Mouse (Mus musculus) spleen, postnatal 10 days (tissue): ENCODE measurements around the gene Sh3rf3.

ENCODE experiments used
- DNase-seq, 2 experiments: peaks; one replicate each; pipeline ENCODE4 v3.0.0; 2021 to 2022; ENCODE audit warnings: low spot score in 2 of 2

Gene Sh3rf3

DNA sequence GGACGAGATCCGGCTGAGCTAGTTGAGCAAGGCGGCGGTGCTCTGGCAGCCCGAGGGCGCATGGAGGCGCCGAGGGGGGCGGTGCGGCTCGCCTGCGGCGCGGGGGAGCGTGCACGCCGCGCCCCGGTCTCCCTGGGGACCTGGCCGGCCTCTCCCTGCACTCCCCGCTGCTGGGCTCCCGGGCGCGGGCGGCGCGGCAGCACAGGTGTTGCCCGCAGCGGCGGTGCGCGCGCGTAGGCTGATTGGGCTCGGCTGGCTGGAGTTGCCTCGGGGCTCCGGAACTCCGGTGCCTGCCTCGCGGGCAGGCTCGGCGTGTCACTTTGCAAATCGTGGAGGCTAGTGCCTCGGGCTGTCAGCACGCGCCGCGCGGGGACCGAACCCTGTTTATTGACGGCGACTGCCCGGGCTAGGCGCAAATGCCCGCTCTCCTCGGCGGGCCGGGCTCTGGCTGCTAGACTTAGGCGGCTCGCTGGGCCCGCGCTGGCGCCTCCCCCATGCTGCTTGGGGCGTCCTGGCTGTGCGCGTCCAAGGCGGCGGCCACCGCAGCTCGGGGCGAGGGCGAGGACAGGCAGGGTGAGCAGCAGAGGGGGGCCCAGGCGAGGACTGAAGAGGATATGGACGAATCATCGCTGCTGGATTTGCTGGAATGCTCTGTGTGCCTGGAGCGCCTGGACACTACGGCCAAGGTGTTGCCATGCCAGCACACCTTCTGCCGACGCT lies at the start of gene Sh3rf3:
TSS of gene Sh3rf3 (plus strand) at position 279 of the 720 bp plus-strand sequence.
- DNase-seq: peak in 1 of 2 experiments; percentile 17

DNA sequence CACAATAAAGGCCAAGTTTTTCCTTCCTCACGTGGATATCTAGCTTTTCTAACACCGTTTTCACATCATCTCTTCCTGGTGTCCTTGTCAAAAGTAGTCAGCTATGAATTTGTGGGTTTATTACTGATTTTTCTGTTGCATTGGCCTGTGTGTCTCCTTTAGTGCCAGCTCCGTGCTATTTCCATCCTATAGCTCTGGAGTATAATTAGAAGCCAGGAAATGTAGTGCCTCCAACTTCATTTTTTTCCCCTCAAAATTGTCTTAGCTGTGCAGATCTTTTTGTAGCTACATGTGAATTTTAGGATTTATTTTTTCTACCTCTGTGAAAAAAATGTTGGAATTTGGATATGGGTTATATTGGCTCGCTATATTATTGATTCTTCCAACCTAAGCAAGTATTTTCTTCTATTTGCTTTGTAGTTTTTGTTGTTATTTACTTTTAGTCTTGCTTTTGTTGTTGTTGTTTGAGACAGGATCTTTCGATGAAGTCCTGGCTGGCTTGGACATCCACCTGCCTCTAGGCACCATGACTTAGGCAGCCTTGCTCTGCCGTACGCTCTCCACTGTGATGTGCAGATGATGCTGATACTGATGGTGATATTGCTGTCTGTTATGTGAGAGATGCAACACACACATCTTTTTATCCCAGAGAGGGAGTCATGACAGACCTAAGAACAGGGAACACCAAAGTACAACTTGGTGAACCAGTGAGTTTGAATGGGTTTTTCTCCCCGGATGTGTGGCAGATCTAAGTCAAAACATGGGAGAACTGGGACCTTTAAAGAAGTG lies 24.5 kb upstream of the Sh3rf3 start:
- no peak for DNase-seq

DNA sequence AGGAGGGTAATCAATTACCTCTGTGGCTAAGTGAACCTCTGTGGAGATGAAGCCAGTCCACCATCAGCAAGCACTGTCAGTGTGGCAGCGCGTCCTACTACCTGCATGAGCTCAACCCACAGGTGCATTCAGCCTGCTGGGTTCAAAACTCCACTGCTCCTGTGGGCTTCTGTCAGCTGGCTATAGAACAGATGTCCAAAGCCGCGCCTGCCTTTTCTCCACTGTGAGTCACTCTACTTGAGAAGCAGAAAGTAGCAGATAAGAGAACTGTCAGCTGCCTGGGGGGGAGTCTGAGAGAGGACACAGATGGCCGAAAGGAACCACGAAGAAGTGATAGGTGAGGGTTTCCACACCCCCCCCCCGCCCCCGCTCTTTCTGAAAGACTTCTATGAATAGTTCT lies 15.6 kb upstream of the Sh3rf3 start:
- no peak for DNase-seq

DNA sequence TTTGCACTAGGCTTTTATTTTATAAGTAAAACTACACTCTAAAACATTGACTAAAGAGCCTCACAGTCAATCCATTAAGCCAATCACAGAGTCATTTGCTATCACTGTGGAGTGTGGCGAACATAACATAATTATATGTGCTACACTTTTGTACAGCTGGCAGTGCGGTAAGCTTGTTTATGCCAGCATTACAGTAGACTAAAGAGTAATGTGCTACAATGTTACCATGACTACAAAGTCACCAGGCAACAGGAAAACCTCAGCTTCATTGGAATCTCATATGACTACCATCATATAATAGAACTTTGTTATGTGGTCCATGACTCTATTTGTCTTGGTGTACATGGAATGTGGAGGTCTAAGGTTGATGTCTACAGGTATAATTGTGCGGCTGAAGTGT lies 15.0 kb upstream of the Sh3rf3 start:
- no peak for DNase-seq

DNA sequence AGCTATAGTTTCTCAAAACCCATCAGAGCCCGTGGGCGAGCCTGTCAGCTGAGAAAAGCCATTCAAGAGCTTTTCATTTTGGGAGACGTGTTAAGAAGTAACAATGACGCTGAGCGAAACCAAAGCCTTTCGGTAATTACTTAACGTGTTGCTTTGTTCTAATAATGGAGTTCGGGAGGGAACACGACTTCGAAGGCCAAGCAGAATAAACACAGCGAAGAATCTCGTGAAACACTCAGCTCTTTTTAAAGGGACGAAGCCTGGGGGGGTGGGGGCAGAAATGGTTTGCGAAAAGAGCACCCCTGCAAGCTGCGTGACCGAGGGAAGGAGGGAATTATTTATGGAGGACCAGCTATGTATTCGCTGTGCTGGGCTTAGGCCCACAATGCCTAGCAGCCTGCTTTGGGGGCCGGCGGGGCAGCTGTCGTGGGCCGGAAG lies 12.1 kb upstream of the Sh3rf3 start:
- DNase-seq: no peak

DNA sequence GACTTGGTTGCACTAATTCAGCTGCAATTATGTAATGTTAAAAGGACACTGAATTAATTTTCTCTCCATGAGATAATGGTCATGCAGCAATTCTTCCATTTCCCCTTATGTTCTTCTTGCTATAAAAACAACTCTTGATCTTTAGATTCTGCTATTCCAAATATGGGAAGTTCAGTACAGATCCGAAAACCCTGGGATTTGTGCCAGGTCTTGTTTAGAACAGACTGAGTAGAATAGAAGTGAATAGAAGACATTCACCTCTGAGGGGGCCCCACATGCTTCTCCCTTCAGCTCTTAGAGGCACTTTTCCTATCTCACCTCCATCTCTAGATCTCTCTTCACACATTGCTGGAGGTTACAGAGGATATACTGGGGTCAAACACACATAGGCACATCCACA lies 10.8 kb upstream of the Sh3rf3 start:
- DNase-seq: no peak

DNA sequence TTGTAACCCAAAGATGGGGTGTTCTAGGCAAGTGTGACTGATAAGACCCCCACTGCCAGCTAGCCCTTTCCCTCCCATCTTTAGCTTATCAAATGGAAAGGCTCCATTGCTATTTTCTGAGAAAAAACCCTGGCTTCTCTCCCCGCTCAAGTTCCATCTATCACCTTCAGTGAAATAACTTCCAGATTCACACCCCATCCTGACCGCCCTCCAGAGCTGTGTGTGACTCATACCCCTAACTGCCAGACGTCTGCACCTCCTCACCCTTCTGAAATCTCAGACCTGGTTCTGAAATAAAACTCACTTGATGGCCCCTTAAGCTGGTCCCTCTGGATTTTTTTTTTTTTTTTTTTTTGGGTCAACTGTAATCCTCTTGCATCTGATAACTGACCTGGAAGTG lies 5.2 kb upstream of the Sh3rf3 start:
- no peak for DNase-seq

DNA sequence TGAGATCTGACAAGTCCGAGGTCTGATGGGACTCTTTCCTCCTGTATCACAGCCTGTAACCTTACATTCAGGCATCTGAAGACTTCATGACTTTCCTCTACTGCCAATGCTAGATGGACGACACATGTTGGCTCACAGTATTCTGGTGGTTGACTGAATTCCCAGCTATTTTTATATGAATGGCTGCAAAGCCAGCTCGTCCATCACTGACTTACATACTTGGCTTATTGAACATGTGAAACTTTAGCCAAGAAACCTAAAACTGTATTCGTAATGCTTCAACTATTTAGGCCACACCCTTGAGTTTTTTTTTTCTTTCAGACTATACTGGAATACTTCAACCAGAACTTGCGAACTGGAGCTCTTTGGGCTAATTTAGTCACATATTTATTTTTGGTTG lies 3.0 kb upstream of the Sh3rf3 start:
- no peak for DNase-seq

DNA sequence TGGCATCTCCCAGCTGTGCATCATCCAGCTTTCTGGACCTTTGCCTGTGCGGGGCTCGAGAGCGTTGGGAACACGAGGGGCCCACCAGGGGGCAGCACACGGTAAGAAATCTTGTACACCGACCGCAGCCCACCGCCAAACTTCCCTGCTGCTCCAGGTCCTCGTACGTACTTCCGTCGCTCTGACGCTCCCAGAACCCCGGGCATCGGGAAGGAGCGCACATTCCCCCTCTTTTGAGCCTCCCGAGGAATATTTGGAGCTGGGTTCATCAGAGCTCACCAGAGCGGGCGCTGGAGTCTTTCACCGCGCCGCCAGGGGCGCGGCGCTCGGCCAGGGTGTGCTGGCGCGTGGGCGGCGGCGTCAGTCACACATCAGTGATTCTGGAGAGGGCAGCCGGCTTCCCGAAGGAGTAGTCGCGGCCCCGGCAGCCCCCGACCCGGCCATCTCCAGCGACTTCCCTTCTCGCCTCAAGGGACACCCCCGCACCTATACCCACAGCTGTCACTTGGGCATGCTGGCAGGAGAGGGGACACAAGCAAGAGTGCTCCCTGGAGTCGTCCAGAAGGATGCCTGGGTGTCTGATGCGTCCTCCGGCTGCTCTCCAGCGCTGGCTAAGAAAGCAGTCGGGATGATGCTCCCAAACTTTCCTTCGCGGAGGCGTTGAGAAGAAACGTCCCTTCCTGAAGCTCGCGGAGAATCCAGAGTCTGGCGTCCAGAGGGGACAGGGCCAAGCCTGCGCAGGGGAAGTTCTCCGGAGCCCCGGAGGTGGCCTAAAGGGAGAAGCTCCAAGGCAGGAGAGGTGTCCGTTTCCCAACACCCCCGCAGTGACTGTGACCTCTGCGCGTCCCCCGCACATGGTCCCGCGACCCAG lies 714 bp upstream of the Sh3rf3 start:
- peak; percentile 11 to 67 for DNase-seq

DNA sequence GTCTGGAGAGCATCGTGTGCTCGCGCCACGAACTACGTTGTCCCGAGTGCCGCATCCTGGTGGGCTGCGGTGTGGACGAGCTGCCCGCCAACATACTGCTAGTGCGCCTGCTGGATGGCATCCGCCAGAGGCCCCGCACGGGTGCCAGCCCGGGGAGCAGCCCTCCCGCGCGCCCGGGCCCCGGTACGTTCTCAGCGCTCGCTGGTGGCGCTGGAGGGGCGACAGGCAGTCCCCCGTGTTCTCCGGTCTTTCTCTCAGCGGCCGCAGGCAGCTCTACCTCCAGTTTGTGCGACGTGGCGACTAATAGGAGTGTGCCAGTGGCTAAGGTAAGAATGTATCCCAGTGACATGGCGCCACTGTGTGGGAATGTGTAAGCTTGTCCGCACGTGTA lies 637 bp downstream of the Sh3rf3 start:
- DNase-seq: no peak

DNA sequence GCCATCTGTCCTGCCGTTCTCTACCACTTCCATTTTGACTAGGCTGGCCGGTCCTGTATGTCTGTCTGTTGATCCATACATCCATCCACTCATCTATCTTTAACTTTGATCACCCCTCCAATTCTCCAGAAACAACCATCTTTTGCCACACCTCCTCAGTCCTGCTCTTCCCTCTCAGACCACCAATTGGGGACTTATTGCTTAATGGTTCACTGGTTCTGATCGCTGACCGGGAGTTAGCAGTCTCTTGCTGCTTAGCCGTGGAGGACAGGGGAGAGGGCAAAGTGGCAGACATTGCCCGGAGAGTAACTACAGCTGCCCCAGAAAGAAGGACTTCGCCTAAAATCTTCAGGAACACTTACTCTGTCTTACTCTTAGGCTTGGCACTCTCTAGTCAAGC lies 1.3 kb downstream of the Sh3rf3 start:
- no peak for DNase-seq

DNA sequence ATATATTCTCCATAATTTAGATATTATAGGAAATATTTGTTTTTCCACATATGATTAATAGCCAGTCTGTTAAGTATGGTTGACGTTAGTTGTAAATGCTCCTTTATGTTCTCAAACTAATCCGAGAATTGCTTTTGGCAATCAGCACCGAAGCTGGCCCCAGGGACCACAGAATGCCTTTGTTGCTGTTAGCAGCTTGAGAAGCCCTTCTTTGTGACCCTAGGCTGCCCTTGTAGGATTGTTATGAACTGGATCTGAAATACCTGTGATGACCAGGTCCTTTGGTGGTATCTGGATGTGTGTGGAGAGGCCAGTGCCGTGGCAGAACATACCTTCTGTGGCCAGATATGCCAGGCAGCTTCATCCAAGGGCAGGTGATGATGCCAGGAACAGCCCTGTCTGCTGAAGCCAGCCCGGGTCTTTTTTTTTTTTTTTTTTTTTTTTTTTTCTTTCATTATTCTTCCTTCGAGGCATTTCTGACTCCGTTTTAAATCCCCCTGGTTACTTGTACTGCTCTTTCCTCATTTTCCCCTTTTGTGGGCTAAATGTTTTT lies 10.9 kb downstream of the Sh3rf3 start:
- no peak for DNase-seq

DNA sequence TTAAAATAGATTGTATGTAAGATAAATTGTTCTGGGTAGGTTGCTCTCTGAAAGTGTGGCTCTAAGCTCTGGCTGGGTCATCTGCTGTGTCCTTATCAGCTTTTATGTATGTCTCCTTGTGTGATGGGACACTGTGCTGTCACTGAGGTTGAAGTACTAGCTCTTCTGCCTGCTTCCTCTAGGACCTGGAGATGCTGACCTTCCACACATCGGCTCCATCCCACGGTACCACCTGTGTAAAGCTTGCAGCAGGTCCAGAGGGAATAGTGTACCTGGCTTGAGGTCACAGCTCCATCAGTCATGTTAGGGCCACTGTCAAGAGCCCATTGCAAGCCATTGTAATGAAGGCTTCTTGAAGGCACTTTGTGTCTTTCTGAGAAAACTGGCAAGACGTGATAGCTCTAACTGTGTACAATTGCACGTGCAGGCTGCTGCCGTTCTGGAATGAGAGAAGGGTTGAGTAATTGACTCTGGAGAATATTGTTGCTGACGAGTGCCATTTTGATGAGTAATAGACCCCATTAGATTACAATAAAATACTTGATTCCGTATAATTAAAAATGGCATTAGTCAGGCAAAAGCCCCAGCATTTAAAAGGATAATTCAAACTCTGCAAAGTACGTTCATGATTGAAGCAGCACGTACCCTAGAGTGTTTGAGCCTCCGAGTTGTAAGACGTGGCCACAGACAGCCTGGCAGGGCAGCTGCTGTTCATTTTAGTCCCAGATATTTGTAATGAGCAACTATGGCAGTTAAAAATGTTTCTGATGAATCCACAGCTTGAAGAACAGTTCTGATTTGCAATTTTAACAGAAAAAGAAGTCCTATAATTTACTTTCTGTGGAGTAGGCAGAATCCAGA lies 16.3 kb downstream of the Sh3rf3 start:
- no peak for DNase-seq

DNA sequence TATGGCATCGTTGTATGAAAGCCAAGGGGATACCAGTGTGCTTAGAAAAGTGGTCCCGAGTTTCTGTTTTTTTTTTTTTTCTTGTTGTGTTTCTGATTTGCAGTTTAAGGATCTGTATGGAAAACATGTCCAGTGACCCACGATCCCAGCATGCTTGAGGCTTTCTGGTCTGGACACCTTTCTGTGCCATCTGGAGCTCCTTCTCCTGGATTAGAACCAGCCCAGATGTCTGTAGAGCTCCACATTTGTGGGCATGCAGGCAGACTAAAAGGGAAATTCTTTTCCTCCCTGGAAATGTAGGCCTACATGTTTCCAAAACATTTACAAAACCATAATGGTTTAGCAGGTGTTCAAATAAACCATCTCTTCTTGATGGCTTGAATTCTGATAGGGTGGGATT lies 20.0 kb downstream of the Sh3rf3 start:
- no peak for DNase-seq

DNA sequence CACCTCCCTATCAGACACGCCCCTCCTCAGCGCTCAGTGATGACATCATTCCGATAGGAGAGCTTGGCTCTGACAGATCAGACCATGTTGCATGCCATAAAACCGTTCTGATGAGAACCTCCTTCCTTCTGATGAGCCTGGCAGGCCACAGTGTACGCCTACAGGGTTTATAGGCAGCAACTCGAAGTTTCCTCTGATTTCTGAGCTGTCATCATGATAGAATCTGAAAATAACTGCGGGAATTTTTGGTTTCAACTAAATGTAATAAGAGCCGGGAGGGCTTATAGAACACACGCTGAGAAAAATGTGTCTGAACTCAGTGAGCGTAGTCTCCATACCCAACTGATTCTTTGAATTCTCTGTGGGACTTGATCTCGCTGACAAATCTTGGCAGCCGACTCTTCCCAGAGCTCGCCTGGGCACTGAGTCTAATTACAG lies 20.6 kb downstream of the Sh3rf3 start:
- no peak for DNase-seq

DNA sequence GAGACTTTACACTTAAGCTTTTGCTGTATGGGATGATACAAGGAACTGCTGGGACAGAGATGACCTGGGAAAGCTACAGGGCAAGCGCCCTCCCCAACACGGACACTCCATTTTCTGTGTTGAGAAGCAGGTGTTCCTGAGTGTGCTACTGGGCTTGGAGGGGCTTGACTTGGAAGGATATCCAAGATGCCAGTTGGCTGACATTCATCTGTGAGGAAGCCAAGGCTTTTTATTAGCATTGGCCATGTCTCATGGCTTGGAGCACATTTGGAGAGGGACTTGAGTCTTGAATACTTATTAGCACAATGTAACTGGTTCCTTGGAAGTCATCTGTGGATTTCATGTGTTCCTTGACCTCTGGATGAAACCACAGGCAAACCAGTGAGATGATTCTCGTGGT lies 23.2 kb downstream of the Sh3rf3 start:
- no peak for DNase-seq

DNA sequence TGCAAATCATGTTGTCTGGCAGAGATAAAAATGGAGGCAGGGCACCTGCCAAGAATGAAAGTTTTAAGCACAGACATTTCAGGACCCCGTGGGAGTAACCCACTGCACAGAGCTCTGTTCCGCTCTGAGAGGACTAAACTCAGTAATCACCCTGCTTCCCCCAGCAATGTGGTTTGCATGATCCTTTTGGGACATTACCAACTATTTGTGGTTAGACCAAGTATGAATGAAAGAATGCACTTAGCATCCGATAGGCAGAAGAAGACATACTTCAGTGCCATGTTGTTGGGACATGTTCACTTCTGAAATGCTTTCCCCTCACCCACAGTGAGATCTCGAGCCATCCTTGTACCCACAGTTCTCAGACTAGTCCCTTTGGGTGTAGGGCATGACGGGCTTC lies 24.3 kb downstream of the Sh3rf3 start:
- DNase-seq: no peak

DNA sequence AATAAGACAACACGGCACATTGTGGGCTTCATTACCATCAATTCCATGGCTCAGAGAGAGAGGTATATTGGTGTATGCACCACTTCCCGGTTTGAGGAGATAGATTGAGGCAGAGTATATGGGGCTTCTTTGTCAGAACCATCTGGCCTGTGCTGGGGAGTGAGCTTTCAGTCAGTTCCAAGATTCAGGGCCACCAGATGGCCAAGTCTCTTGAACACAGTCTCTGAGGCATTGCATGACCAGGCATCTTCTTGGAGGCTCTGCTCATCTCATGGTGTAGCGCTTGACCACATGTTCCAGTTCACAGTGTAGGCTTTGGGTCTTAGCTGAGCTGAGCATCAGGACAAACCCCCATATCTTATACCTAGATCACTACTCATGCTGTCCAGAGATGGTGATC lies 28.8 kb downstream of the Sh3rf3 start:
- DNase-seq: no peak

DNA sequence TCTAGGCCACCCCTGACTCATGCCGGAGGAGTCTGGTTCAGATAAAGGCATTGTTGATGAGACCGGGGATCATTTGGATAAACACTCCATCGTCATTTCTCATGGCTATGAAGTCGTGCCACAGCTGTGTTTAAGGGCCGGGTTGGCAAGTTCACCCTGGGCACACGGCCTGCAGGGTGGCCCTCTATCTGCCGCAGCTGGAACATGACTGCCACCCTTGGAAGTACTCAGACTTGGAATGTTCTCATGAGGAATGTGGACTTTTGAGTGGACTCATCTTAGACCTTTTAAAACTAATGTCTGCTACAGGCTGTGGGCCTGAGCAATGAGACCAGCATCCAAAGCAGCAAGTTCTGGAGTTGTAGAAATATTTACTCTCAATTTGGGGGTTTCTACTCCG lies 29.9 kb downstream of the Sh3rf3 start:
- DNase-seq: no peak

DNA sequence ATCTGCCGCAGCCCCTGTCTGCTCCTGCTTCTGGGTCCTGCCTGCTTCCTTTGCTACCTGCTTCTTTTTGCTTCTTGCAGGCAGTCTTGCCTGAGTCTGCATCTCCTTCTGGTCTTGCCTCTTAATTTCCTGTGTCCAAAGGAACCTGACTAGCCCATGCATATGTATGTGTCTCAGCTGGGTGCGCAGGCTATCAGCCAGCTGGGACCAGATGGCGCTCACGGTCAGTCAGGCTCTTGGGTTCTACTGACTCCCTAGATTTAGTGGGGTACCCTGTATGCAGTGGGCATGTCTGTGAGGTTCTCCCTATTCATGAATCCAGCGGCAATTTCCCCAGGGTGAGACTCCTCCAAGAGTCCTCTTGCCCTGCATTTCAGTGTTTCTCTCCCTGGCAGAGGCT lies 35.0 kb downstream of the Sh3rf3 start:
- no peak for DNase-seq

DNA sequence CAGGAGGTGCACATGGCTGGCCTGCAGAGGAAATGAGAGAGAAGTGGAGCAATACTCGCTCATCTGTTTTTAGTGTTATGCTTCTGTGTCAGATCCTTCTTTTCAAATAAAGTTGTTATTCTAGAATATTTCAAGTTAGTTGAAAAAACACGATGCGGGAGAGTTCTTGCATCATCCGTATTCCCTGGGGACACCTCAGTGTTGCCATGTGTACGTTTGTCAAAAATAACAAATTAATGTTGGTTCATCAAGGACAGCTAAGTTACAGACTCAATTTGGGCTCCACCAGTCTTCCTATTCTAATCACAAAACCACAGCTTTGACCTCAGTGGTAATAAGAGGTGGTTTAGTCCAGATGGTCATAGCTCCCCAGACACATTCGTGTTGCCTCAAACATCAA lies 35.4 kb downstream of the Sh3rf3 start:
- DNase-seq: no peak
